In genomic region chr14:121184351-121184750, GRCm38 (mm10) we compare ENCODE assay signal across 25 mouse cellular contexts.
"Had no signal": no experiment of that assay in that cellular context is flagged by ENCODE, and none has a peak within 500 bp of the region (broad histone marks: within the 10 kb centered on the region; RNA-seq: fewer than 3 reads in every experiment).

No protein-coding gene starts in this region.

- H3K9me3 ChIP-seq: heart, embryonic 13.5 days; heart, embryonic 15.5 days; hindbrain, embryonic 13.5 days; hindbrain, embryonic 15.5 days; kidney, embryonic 15.5 days; liver, embryonic 13.5 days; liver, embryonic 15.5 days had no signal

- H3K27me3 ChIP-seq: heart, embryonic 13.5 days; heart, embryonic 15.5 days; hindbrain, embryonic 13.5 days; hindbrain, embryonic 15.5 days; kidney, embryonic 15.5 days; limb, embryonic 12.5 days; liver, embryonic 13.5 days; liver, embryonic 15.5 days had no signal

- H3K4me2 ChIP-seq: heart, embryonic 11.5 days; heart, embryonic 13.5 days; heart, embryonic 15.5 days; hindbrain, embryonic 13.5 days; hindbrain, embryonic 15.5 days; kidney, embryonic 15.5 days; limb, embryonic 12.5 days; liver, embryonic 13.5 days; liver, embryonic 15.5 days had no signal

- H3K27ac ChIP-seq: heart, adult 2 months; heart, embryonic 13.5 days; heart, embryonic 15.5 days; hindbrain, embryonic 13.5 days; hindbrain, embryonic 15.5 days; hindbrain, postnatal 0 days; kidney, embryonic 15.5 days; kidney, postnatal 0 days; limb, embryonic 12.5 days; liver, embryonic 13.5 days; liver, embryonic 15.5 days had no signal

- H3K9ac ChIP-seq: heart, embryonic 13.5 days; heart, embryonic 15.5 days; hindbrain, embryonic 13.5 days; hindbrain, embryonic 15.5 days; kidney, embryonic 15.5 days; limb, embryonic 12.5 days; liver, embryonic 13.5 days; liver, embryonic 15.5 days had no signal

- DNase-seq: gastrocnemius, postnatal 14 days; gastrocnemius, postnatal 36 days; heart, adult 11 months; heart, adult 2 months; heart, postnatal 14 days; heart, postnatal 36 days; kidney, adult 11 months; kidney, adult 2 months; kidney, adult 9 months; kidney, postnatal 14 days; kidney, postnatal 36 days; layer of hippocampus, postnatal 36 days; left cerebral cortex, postnatal 4 days; liver, embryonic 13.5 days had no signal

- H3K4me3 ChIP-seq: heart, adult 2 months; heart, embryonic 13.5 days; heart, embryonic 15.5 days; hindbrain, embryonic 13.5 days; hindbrain, embryonic 15.5 days; kidney, embryonic 15.5 days; limb, embryonic 12.5 days; liver, embryonic 13.5 days; liver, embryonic 15.5 days had no signal

- H3K36me3 ChIP-seq: heart, embryonic 15.5 days; hindbrain, embryonic 13.5 days; hindbrain, embryonic 15.5 days; liver, embryonic 13.5 days; liver, embryonic 15.5 days had no signal

- ATAC-seq: hindbrain, postnatal 0 days; intestine, embryonic 16.5 days had no signal

- H3K4me1 ChIP-seq: hindbrain, embryonic 15.5 days had no signal
